Mouse (Mus musculus): ENCODE data around the gene Zfhx3. TPM values are rescaled to one million over a fixed set of nuclear protein-coding genes. Genes with fewer than 3 reads are reported as not detected.

Zfhx3 gene
- polyA plus RNA-seq, 1 experiment: 2.5 TPM

DNA sequence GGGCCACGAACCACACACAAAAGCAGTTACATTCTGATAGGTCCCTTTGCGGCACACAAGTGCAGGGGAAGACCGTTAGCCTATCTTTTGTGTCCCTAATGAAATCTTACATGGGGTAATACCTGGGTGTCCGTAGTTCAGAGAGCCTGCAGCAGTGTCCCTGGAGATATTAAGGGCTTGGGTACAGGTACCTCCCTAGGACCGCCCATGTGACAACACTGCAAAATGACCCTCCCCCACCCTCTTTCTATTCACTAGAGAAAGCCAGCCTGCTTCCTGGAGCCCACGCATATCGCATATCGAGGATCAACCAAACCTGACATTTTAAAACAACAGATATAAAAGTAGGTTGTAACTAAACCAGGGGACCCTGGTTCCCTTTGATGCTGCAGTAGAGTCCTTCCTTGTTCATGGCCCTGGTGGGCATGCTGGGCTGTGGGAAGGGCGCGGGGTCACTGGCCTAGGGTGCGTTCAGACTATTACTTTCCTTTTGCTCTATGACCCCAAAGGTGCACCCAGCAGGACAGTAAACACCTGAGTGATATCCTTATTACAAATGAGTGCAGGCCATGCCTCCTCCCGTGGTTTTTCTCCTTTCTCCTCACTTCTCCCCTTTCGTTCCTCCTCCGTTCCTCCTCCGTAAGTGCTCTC lies 206.3 kb downstream of the Zfhx3 start:
- no peak for DNase-seq
- no peak overlapping the region for H3K27ac ChIP-seq (ENCODE audit: insufficient read depth, low read depth, low read length)
- no peaks in the 10 kb centered on the region for H3K27me3 ChIP-seq (replicated peaks; ENCODE audit: control insufficient read depth, insufficient read depth, low read length)
- 45% methylated on average over 15 of the region's 15 CpGs for WGBS
- H3K4me3 ChIP-seq (ENCODE audit: insufficient read depth, low read depth, low read length): no peak overlapping the region
- peaks cover 3% of the 10 kb centered on the region; the same call in 1 of the 2 replicates for H3K4me1 ChIP-seq (ENCODE audit: control insufficient read depth, insufficient read depth, low read length)
- TF ChIP-seq CTCF (conservative IDR thresholded peaks at IDR 0.05; ENCODE audit: insufficient read depth, insufficient read length, low read depth, low read length) (no peak), POLR2A (IDR thresholded peaks at IDR 0.05; ENCODE audit: low read depth, low read length) (no peak)
- no peaks in the 10 kb centered on the region for H3K36me3 ChIP-seq (ENCODE audit: control insufficient read depth, insufficient read depth, low read length)

DNA sequence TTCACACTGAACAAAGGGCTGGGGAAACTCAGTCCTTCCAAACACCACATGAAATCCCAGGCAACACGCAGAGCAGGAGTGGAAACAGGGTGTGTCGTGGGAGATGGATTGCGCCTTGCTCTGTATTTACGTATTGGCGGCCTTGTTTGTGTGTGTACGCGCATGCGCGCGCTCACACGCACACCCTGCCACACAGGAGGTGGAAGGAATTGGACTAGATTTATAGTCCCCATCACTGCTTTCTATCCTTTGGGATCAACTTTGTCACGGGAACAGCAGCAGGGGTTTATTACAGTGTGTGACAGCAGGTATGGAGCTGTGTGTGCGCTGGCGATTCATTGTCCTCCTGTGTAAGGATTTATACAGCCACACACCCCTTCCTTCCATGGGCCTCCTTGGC lies 228.4 kb downstream of the Zfhx3 start:
- no peaks in the 10 kb centered on the region for H3K27me3 ChIP-seq (replicated peaks; ENCODE audit: control insufficient read depth, insufficient read depth, low read length)
- H3K27ac ChIP-seq (ENCODE audit: insufficient read depth, low read depth, low read length): no peak overlapping the region
- no peaks in the 10 kb centered on the region for H3K4me1 ChIP-seq (ENCODE audit: control insufficient read depth, insufficient read depth, low read length)
- no peaks in the 10 kb centered on the region for H3K36me3 ChIP-seq (ENCODE audit: control insufficient read depth, insufficient read depth, low read length)
- WGBS: 88% methylated on average over 14 of the region's 14 CpGs
- no peak overlapping the region for H3K4me3 ChIP-seq (ENCODE audit: insufficient read depth, low read depth, low read length)
- TF ChIP-seq CTCF (conservative IDR thresholded peaks at IDR 0.05; ENCODE audit: insufficient read depth, insufficient read length, low read depth, low read length) (no peak), POLR2A (IDR thresholded peaks at IDR 0.05; ENCODE audit: low read depth, low read length) (no peak)
- DNase-seq: no peak

DNA sequence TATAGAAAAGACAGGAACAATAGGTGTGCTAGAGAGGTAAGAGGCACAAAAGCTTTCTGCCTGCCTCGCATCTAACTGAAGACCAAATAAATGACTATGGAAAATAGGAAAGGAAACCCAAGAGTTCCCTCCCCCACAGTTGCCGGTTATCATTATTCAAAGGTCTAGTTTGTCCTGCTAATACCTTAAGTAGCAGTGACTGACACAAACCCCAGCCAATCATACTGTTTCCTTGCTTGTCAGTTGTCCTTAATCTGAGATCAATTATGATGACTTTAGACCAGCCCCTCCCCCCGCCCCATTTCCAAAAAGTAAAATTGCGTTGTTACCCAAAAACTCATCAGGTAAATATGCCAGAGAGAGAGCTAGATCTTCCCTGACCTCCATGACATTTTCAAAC lies 240.9 kb downstream of the Zfhx3 start:
- 88% methylated on average over 4 of the region's 4 CpGs for WGBS

DNA sequence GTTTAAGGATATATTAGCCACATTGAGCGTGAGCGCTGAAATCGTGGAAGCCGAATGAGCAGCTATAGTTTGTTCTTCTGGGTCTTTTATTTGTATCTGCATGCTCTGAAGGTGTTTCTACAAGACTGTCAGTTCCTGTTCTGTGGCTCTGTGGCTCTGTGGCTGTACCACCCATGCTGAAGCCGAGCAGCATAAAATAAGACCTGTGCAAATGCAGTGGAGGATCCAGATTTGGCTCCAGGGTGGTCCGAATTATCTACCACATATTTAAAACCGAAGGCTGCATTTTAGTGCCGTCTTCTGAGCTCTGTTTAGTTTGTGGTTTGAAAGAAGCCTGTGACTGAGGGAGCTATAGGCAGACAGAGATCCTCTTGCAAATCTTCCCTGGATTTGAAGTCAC lies 241.5 kb downstream of the Zfhx3 start:
- DNase-seq: no peak
- Histone ChIP-seq H3K36me3 (ENCODE audit: control insufficient read depth, insufficient read depth, low read length) (no peaks in the 10 kb centered on the region), H3K27me3 (replicated peaks; ENCODE audit: control insufficient read depth, insufficient read depth, low read length) (no peaks in the 10 kb centered on the region), H3K27ac (ENCODE audit: insufficient read depth, low read depth, low read length) (no peak overlapping the region), H3K4me1 (ENCODE audit: control insufficient read depth, insufficient read depth, low read length) (no peaks in the 10 kb centered on the region), H3K4me3 (ENCODE audit: insufficient read depth, low read depth, low read length) (no peak overlapping the region)
- 78% methylated on average over 8 of the region's 8 CpGs for WGBS
- no peak for TF ChIP-seq CTCF (conservative IDR thresholded peaks at IDR 0.05; ENCODE audit: insufficient read depth, insufficient read length, low read depth, low read length)

More for the DNA sequence above, 240.9 kb downstream of the Zfhx3 start:
- no peaks in the 10 kb centered on the region for H3K4me1 ChIP-seq (ENCODE audit: control insufficient read depth, insufficient read depth, low read length)
- TF ChIP-seq POLR2A (IDR thresholded peaks at IDR 0.05; ENCODE audit: low read depth, low read length) (no peak), CTCF (conservative IDR thresholded peaks at IDR 0.05; ENCODE audit: insufficient read depth, insufficient read length, low read depth, low read length) (no peak)
- H3K36me3 ChIP-seq (ENCODE audit: control insufficient read depth, insufficient read depth, low read length): no peaks in the 10 kb centered on the region
- H3K27me3 ChIP-seq (replicated peaks; ENCODE audit: control insufficient read depth, insufficient read depth, low read length): no peaks in the 10 kb centered on the region
- no peak overlapping the region for H3K4me3 ChIP-seq (ENCODE audit: insufficient read depth, low read depth, low read length)
- H3K27ac ChIP-seq (ENCODE audit: insufficient read depth, low read depth, low read length): no peak overlapping the region
- DNase-seq: no peak

DNA sequence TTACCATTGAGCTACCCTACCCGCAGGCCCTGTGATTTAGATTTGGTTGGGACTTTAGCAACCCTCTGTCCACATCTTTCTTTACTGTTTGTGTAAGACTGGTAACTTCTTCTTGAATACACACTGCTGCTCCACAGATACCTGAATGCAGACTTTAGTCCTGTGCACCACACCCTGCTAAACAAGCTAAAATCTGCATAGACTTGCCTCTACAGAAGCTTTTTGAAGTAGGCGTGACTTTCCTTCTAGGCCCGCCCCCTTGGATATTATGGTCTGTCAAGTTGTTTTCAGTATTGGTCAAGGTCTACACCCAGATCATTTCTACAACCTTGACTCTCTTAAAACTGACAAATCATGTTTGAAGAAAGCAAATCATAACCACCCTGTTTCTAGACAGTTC lies 243.8 kb downstream of the Zfhx3 start:
- 71% methylated on average over 3 of the region's 3 CpGs for WGBS
- no peaks in the 10 kb centered on the region for H3K27me3 ChIP-seq (replicated peaks; ENCODE audit: control insufficient read depth, insufficient read depth, low read length)
- no peaks in the 10 kb centered on the region for H3K4me1 ChIP-seq (ENCODE audit: control insufficient read depth, insufficient read depth, low read length)
- DNase-seq: no peak
- no peaks in the 10 kb centered on the region for H3K36me3 ChIP-seq (ENCODE audit: control insufficient read depth, insufficient read depth, low read length)
- no peak overlapping the region for H3K27ac ChIP-seq (ENCODE audit: insufficient read depth, low read depth, low read length)
- TF ChIP-seq CTCF (conservative IDR thresholded peaks at IDR 0.05; ENCODE audit: insufficient read depth, insufficient read length, low read depth, low read length) (no peak), POLR2A (IDR thresholded peaks at IDR 0.05; ENCODE audit: low read depth, low read length) (no peak)
- no peak overlapping the region for H3K4me3 ChIP-seq (ENCODE audit: insufficient read depth, low read depth, low read length)

DNA sequence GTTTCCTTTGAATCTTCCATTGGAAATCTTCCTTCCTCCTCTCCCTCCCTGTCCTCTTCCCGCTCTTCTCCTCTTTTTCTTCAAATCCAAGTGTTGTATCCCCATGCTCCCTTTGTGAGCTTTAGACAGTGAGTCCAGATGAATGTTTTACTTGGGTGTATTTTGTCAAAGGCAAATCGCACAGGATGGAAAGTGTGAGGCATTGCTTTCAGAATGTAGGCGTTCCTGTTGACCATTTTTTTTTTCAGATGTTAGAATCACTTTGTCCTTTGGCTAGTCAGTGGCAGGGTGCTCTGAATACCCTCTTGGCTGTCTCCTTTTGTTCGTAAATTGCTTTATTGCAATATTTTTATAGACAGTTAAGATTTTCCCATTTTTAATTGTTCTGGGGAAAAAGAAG lies 245.6 kb downstream of the Zfhx3 start:
- no peaks in the 10 kb centered on the region for H3K4me1 ChIP-seq (ENCODE audit: control insufficient read depth, insufficient read depth, low read length)
- no peak overlapping the region for H3K4me3 ChIP-seq (ENCODE audit: insufficient read depth, low read depth, low read length)
- 83% methylated on average over 4 of the region's 4 CpGs for WGBS
- no peak for TF ChIP-seq POLR2A (IDR thresholded peaks at IDR 0.05; ENCODE audit: low read depth, low read length)
- no peak for TF ChIP-seq CTCF (conservative IDR thresholded peaks at IDR 0.05; ENCODE audit: insufficient read depth, insufficient read length, low read depth, low read length)
- no peaks in the 10 kb centered on the region for H3K36me3 ChIP-seq (ENCODE audit: control insufficient read depth, insufficient read depth, low read length)
- H3K27ac ChIP-seq (ENCODE audit: insufficient read depth, low read depth, low read length): no peak overlapping the region
- no peak for DNase-seq
- H3K27me3 ChIP-seq (replicated peaks; ENCODE audit: control insufficient read depth, insufficient read depth, low read length): no peaks in the 10 kb centered on the region

DNA sequence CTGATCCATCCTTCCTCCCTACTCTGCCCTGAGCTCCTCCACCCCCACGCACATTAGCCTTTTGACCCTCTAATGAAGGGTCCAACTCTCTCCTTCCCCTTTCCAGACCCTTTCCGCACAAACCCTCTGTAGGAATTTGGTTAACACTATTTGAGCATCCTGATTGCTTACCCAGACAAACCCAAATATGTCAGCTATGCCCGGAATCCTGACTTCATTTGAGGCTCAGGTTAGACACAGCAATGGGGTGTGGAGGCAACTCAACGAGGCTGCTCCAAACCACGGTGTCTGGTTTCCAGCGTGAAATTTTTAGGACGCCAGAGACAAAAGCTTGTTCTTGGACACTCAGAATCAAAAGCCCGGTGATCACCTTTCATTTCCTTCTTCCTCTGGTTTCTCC lies 252.1 kb downstream of the Zfhx3 start:
- H3K4me3 ChIP-seq (ENCODE audit: insufficient read depth, low read depth, low read length): no peak overlapping the region
- H3K36me3 ChIP-seq (ENCODE audit: control insufficient read depth, insufficient read depth, low read length): no peaks in the 10 kb centered on the region
- no peaks in the 10 kb centered on the region for H3K27me3 ChIP-seq (replicated peaks; ENCODE audit: control insufficient read depth, insufficient read depth, low read length)
- no peak for DNase-seq
- H3K4me1 ChIP-seq (ENCODE audit: control insufficient read depth, insufficient read depth, low read length): no peaks in the 10 kb centered on the region
- TF ChIP-seq POLR2A (IDR thresholded peaks at IDR 0.05; ENCODE audit: low read depth, low read length): no peak
- TF ChIP-seq CTCF (conservative IDR thresholded peaks at IDR 0.05; ENCODE audit: insufficient read depth, insufficient read length, low read depth, low read length): no peak
- 25% methylated on average over 8 of the region's 8 CpGs for WGBS
- no peak overlapping the region for H3K27ac ChIP-seq (ENCODE audit: insufficient read depth, low read depth, low read length)

Data from kidney, adult 2 months (tissue).